Mouse (Mus musculus) testis, adult 2 months (tissue): ENCODE data around the gene Sox15.

Source experiments
- CTCF ChIP-seq: fragments of 200-500 bp; IDR thresholded peaks from 2 replicates; pipeline ENCODE4 v1.5.1; 2012; ENCODE audit warnings: low read depth, mild to moderate bottlenecking, inconsistent platforms, low read length, moderate library complexity; ENCODE audit not compliant: control insufficient read depth, insufficient read depth, insufficient replicate concordance
- POLR2A ChIP-seq: fragments of 200-500 bp; IDR thresholded peaks from 2 replicates; pipeline ENCODE4 v1.6.1; 2012; ENCODE audit warnings: low read depth, mild to moderate bottlenecking, inconsistent platforms, low read length, moderate library complexity; ENCODE audit not compliant: control insufficient read depth

GRCm38 (mm10) chr11:69664841-69665240 is 9.7 kb downstream of the Sox15 start:
- TF ChIP-seq CTCF (no peak), POLR2A (no peak)
